Mouse (Mus musculus) urinary bladder, adult 18-20 months (tissue): ENCODE data around the gene Ciapin1.

Experiments
- DNase-seq, 2 experiments: peaks; one replicate each; pipeline ENCODE4 v3.0.0; 2022; ENCODE audit warnings: low spot score in 2 of 2, mixed read lengths in 2 of 2

Ciapin1 gene

GRCm38 (mm10) chr8:94837662-94838574 lies at the start of gene Ciapin1, which contains the start of gene Coq9:
Ciapin1 (minus strand) TSS chr8:94838358.
Coq9 (plus strand) TSS chr8:94838321.
- DNase-seq: peak; percentile 90 to 92

DNA sequence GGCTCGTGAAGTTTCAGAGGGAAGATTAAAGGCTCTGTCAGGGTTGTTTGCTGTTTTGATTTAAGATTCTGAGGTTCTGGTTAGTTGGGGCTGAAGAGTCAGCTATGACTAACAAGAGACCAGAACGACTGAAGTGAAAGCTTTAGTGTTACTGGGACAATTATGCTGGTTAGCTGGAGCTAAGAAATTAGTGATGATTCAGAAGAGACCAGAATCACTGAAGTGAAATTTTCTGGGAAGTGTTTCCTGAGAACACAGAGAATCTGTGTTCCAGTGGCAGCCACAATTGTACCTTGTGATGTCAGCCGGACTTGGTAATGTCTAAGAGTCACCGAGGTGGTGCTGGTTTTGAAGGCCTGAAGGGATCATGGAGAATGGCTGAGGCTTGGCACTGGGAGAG lies 42.6 kb upstream of the Ciapin1 start:
- no peak for DNase-seq

DNA sequence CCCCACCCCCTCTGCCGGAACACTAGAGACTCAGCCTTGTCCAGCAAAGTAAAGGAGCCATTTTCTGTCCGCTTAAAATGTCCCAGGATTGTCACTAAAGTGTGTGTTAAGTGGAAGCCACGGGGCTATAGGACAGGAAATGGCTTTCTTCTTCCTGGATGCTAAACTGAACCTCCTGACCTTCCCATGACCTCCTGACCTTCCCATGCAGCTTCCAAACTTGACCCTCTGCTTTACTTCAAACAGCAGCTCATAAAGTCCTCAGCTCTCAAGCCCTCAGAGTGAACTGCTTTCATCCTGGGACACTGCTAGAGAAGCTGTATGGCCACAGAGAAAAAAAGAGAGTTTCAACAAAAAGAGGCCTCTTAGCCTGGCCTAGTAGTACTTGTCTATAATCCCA lies 38.7 kb upstream of the Ciapin1 start:
- DNase-seq: no peak

- peak; percentile 89 to 93 for DNase-seq
Observed at GRCm38 (mm10) chr8:94876197-94876730, 38.1 kb upstream of the Ciapin1 start, which contains the start of gene Dok4. Dok4 (minus strand) TSS chr8:94876330.

DNA sequence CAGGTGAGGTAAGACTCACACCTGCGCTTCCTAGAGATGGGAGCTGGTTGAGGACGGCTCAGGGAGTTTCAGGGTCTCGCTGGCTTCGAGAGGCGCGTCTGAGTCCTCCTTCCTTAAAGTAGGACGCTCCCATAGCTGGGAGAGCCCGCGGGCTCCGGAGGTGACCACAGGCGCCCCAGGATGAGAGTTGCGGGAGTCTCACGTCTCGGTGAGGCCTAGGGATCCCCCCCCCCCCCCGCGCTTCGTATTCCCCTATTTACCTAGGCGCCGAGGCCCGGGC lies 37.7 kb upstream of the Ciapin1 start:
- DNase-seq: peak in 1 of 2 experiments; percentile 30

GRCm38 (mm10) chr8:94875096-94875870 lies 37.1 kb upstream of the Ciapin1 start:
- DNase-seq: peak in 1 of 2 experiments; percentile 19

- peak in 1 of 2 experiments; percentile 67 for DNase-seq
Observed at GRCm38 (mm10) chr8:94874358-94874757, 36.2 kb upstream of the Ciapin1 start.

DNA sequence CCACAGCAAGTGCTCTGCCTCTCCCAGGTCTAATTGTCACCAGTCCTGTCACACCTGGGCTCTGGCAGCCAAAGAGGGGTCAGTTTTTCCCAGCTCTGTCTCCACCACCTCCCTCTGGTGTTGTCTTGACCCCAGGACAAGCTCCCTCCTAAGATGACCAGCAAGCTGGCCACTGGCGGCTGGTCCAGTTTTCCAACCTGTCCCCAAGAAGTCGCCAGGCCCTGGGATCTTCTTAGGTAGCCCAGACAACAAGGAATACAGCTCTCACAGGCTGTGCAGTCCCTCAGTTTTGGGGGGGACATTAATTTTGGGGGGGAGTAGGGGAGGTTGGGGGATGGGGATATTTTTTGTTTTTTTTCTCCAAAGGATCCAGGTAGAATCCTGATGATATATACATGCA lies 34.4 kb upstream of the Ciapin1 start:
- DNase-seq: no peak

DNA sequence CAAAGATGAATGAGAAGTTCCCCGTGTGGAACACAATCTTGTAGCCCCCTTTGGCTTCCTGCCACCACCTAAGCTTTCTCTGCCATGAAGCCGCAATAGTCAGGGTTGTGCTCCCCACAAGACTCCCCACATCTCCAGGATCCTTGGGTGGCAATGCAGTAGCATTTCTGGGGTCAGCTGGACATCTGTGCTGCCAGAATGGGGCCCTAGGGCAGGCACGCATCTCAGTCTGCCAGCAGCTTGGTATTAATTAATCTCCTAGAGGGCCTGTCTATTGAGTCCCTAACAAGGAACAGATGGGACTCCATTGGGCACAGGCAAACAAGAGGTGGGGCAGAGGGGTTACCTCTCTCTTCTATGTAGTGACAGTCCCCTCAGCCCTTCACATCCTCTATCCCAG lies 34.0 kb upstream of the Ciapin1 start:
- no peak for DNase-seq

DNA sequence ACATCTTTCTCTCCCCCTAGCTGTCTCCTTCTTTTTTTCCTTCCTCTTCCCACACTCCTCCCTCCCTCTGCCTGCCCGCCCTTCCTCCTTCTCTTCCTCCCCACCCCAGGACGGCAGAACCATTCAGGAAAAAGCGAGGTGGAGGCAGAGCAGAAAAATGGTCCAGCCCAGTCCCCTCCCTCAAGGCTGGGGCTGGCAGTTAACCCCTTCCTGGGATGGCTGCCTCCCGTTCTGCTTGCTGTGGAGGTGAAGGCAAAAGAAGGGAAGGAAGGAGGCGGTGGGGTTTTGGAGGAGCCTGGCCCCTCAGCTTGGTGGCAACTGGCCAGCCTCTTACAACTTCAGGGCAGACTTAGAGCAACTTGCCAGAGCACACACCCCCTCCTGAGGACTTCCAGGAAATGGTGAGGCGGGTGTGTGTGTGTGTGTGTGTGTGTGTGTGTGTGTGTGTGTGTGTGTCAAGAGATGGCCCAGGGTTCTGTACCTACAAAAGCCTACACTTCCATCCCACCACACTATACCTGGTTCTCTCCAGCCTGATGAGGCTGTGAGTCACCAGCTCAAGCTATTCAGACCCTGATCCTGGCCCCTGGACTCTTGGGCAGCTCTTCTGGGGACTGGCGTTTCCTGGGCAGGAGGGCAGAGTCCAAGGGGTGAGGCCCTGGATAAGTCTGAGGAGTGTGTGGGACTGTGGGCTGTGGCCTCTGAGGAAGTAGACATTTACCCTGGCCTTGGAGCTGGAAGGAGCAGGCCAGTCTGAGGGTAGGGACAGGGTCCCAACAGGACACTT lies 33.1 kb upstream of the Ciapin1 start:
- DNase-seq: peak in 1 of 2 experiments; percentile 62

GRCm38 (mm10) chr8:94870474-94871107 lies 32.4 kb upstream of the Ciapin1 start:
- no peak for DNase-seq

GRCm38 (mm10) chr8:94870003-94870402 lies 31.8 kb upstream of the Ciapin1 start:
- no peak for DNase-seq

- DNase-seq: no peak
Observed at GRCm38 (mm10) chr8:94869146-94869545, 31.0 kb upstream of the Ciapin1 start.

GRCm38 (mm10) chr8:94866921-94867320 lies 28.8 kb upstream of the Ciapin1 start:
- no peak for DNase-seq

GRCm38 (mm10) chr8:94865292-94865691 lies 27.1 kb upstream of the Ciapin1 start:
- no peak for DNase-seq

DNA sequence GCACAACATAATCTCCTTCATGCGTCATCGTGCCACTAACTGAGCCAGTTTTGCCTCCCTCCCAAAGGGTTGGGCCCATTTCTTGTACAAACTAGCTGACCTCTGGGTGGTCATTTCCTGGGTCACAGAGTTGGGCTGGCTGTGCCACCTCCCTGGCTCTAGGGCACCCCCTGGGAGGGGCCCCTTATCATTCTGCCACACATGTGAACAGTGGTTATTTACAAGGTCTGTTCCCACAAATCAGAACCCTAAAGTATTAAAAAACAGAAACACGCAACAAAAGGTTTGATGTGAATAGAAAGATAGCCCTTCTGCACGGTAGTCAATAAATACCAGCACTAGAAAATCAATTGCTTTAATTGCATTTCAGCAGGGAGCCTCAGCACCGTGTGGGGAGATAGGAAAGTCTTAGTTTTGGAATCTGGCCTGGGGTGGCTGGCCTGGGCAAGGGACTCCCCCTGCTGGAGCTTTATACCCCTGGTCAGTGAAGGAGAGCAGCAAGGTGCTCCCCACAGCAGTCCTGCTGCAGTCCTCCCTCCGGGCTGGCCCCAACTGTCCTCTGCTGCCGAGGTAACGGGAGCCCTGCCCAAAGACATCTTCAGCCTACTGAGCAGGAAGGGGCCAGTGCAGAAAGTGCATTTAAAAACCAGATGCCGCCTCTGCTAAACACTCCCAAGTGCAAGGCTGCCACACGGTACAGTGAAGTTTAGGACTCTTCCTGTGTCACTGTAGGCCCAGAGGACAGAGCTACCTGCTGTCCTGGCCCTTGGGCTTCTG lies 25.9 kb upstream of the Ciapin1 start:
- no peak for DNase-seq

GRCm38 (mm10) chr8:94862487-94863220 lies 24.5 kb upstream of the Ciapin1 start:
- no peak for DNase-seq

- DNase-seq: peak in 1 of 2 experiments; percentile 43
Observed at GRCm38 (mm10) chr8:94861352-94861910, 23.3 kb upstream of the Ciapin1 start.
